Mouse (Mus musculus): ENCODE measurements around the gene Fam214b. TPM values are rescaled to one million over a fixed set of nuclear protein-coding genes. Genes with fewer than 3 reads are reported as not detected.

The Fam214b gene
- polyA plus RNA-seq, 1 experiment from 2014 or later: 7.4 TPM

GRCm38 (mm10) chr4:43043644-43044357 lies 2.2 kb downstream of the Fam214b start:
- H3K9ac ChIP-seq (ENCODE audit: low read depth, low read length): no peak overlapping the region

DNA sequence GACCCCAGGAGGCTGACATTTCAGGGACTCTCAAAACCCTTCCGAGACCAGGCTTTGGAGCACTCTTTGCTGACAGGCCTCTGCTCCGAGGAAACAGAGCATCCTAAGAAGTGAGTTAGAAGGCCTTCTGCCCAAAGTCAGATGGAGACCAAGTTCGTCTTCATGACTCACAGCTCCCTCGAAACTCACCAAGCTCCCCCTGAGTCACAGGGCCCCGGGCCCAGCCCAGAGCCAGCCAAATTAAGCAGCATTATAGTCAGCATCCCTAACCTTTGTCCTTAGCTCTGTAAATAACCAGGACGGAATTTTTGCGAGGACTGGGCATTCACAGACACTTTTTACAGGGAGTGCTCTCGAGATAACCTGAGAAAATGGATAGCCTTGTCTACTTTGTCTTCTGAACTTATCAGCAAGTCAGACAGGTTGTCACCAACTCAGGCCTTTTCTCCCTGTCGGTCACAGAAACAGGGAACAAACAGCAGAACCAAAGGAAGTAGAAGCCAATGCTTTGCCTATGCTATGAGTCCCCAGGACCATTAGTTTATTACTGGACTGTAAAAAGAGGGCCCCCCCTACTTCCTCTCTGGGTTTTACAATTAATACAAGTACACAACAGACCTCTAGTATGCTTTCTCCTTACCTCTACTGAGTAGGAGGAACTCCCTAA lies 5.0 kb downstream of the Fam214b start:
- DNase-seq (ENCODE audit: low spot score) (no peak), ATAC-seq (replicated peaks; ENCODE audit: low FRiP score) (no peak)
- 66% methylated on average over 9 of the region's 9 CpGs for WGBS
- H3K4me2 ChIP-seq: no peak overlapping the region
- H3K9me3 ChIP-seq (ENCODE audit: control insufficient read depth, low read length): no peaks in the 10 kb centered on the region
- H3K36me3 ChIP-seq (ENCODE audit: control insufficient read depth, insufficient read depth, low read length): peaks cover 5% of the 10 kb centered on the region; the same call in 1 of the 2 replicates
- H3K4me3 ChIP-seq (ENCODE audit: low read depth, low read length): no peak overlapping the region
- no peak overlapping the region for H3K27ac ChIP-seq (ENCODE audit: low read depth, low read length)
- H3K4me1 ChIP-seq (replicated peaks; ENCODE audit: control insufficient read depth, insufficient read depth, low read length): peaks cover 68% of the 10 kb centered on the region
- H3K9ac ChIP-seq (ENCODE audit: low read depth, low read length): no peak overlapping the region
- no peaks in the 10 kb centered on the region for H3K27me3 ChIP-seq (replicated peaks; ENCODE audit: control insufficient read depth, insufficient read depth, low read length)

More at GRCm38 (mm10) chr4:43043644-43044357, 2.2 kb downstream of the Fam214b start:
- Histone ChIP-seq H3K27ac (ENCODE audit: low read depth, low read length) (peak overlapping the region; percentile 1; the same call in 1 of the 2 replicates), H3K36me3 (ENCODE audit: control insufficient read depth, insufficient read depth, low read length) (no peaks in the 10 kb centered on the region), H3K4me1 (replicated peaks; ENCODE audit: control insufficient read depth, insufficient read depth, low read length) (peaks cover 43% of the 10 kb centered on the region), H3K27me3 (replicated peaks; ENCODE audit: control insufficient read depth, insufficient read depth, low read length) (no peaks in the 10 kb centered on the region), H3K4me3 (ENCODE audit: low read depth, low read length) (no peak overlapping the region), H3K4me2 (peak overlapping the region; percentile 75), H3K9me3 (ENCODE audit: control insufficient read depth, low read length) (no peaks in the 10 kb centered on the region)
- DNase-seq (ENCODE audit: low spot score) (peak; percentile 58), ATAC-seq (replicated peaks; ENCODE audit: low FRiP score) (no peak)
- WGBS: 19% methylated on average over 7 of the region's 7 CpGs

DNA sequence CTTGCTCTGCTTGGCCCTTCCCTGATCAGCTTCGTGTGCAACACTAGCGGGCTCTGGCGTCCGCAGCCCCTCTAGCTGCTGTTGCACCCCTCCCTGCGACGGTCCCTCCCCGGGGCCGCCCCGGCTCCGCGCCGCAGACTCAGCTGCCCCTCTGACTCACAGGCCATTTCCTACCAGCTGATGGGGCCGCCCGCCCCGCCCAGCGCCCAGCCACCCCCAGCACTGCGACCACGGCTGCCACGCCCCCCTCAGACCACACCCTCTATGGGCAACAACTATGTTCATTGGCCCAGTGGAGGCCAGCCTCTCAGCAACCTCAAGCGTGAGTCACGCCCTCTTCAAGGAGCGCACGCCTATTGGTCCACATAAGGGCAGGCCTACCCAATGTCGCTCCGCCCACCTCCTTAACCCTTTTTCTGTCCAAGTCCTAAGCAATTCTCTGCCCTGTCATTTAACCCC lies 5.9 kb downstream of the Fam214b start:
- WGBS: 0% methylated on average over 25 of the region's 25 CpGs
- Histone ChIP-seq H3K27me3 (replicated peaks; ENCODE audit: control insufficient read depth, insufficient read depth, low read length) (no peaks in the 10 kb centered on the region), H3K9ac (ENCODE audit: low read depth, low read length) (peak overlapping the region; percentile 66), H3K4me1 (replicated peaks; ENCODE audit: control insufficient read depth, insufficient read depth, low read length) (peaks cover 64% of the 10 kb centered on the region), H3K27ac (ENCODE audit: low read depth, low read length) (peak overlapping the region; percentile 82), H3K4me2 (peak overlapping the region; percentile 96), H3K4me3 (ENCODE audit: low read depth, low read length) (peak overlapping the region; percentile 64), H3K36me3 (ENCODE audit: control insufficient read depth, insufficient read depth, low read length) (peaks cover 5% of the 10 kb centered on the region; the same call in 1 of the 2 replicates), H3K9me3 (ENCODE audit: control insufficient read depth, low read length) (no peaks in the 10 kb centered on the region)
- DNase-seq (ENCODE audit: low spot score) (peak; percentile 95), ATAC-seq (replicated peaks; ENCODE audit: low FRiP score) (peak; percentile 95)

- ATAC-seq (replicated peaks; ENCODE audit: low FRiP score): peak; percentile 8; the same call in 1 of the 2 replicates
Observed at GRCm38 (mm10) chr4:43039609-43040008, 6.4 kb downstream of the Fam214b start.

DNA sequence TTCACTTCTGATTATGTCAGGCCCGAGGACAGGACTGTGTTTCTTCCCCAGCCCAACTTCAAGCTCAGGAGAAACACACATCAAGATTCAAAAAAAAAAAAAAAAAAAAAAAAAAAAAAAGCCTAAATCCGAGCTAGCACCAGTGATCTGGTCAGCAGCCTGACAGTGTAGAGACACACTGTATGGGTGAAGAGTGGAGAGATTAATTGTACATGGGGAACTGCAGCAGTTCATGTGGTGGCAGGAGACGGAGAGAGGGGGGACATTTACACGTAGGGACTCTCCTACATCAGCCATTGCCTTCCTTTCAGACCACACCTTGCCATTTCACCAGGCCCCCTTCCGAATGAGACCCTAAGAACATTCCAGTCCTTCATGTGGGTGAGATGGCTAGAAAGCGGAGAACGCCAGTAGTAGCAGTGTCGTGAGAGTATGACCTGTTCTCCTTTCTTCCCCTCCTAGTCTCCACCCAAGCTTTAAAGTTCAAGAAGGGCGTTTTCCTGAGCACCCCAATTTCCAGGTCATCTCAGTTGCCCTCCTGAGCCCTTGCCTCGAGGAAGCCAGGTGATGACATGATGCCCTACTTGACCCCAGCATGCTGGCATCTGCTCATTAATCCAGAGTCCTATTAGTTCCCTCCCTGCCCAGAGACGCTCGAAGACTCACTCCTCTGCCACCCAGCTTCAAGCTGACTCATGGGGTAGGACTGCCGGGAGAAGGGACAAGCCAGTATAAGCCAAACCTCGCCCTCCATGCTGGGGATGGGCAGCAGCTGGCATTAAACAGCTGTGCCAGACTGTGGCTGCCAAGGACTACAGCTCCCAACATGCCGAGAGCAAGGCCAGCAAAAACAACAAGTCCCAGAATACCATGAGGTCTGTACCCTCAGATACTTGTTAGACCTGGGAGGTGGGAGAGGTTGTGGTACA lies 7.2 kb downstream of the Fam214b start:
- peaks cover 51% of the 10 kb centered on the region for H3K4me1 ChIP-seq (replicated peaks; ENCODE audit: control insufficient read depth, insufficient read depth, low read length)

More at GRCm38 (mm10) chr4:43039609-43040008, 6.4 kb downstream of the Fam214b start:
- Histone ChIP-seq H3K27ac (ENCODE audit: low read depth, low read length) (peak overlapping the region; percentile 82), H3K9ac (ENCODE audit: low read depth, low read length) (peak overlapping the region; percentile 66), H3K9me3 (ENCODE audit: control insufficient read depth, low read length) (no peaks in the 10 kb centered on the region), H3K4me2 (peak overlapping the region; percentile 96), H3K27me3 (replicated peaks; ENCODE audit: control insufficient read depth, insufficient read depth, low read length) (no peaks in the 10 kb centered on the region), H3K4me3 (ENCODE audit: low read depth, low read length) (peak overlapping the region; percentile 64), H3K36me3 (ENCODE audit: control insufficient read depth, insufficient read depth, low read length) (peaks cover 5% of the 10 kb centered on the region; the same call in 1 of the 2 replicates), H3K4me1 (replicated peaks; ENCODE audit: control insufficient read depth, insufficient read depth, low read length) (peaks cover 58% of the 10 kb centered on the region)
- WGBS: 8% methylated on average over 11 of the region's 11 CpGs
- DNase-seq (ENCODE audit: low spot score): no peak

GRCm38 (mm10) chr4:43037860-43038566 lies 8.0 kb downstream of the Fam214b start:
- Histone ChIP-seq H3K4me1 (replicated peaks; ENCODE audit: control insufficient read depth, insufficient read depth, low read length) (peaks cover 43% of the 10 kb centered on the region), H3K27me3 (replicated peaks; ENCODE audit: control insufficient read depth, insufficient read depth, low read length) (no peaks in the 10 kb centered on the region), H3K9ac (ENCODE audit: low read depth, low read length) (peak overlapping the region; percentile 38), H3K4me3 (ENCODE audit: low read depth, low read length) (peak overlapping the region; percentile 64), H3K4me2 (peak overlapping the region; percentile 96), H3K36me3 (ENCODE audit: control insufficient read depth, insufficient read depth, low read length) (peaks cover 5% of the 10 kb centered on the region; the same call in 1 of the 2 replicates), H3K9me3 (ENCODE audit: control insufficient read depth, low read length) (no peaks in the 10 kb centered on the region), H3K27ac (ENCODE audit: low read depth, low read length) (peak overlapping the region; percentile 82)
- peak; percentile 68 for ATAC-seq (replicated peaks; ENCODE audit: low FRiP score)
- DNase-seq (ENCODE audit: low spot score): peak; percentile 70
- 30% methylated on average over 4 of the region's 4 CpGs for WGBS

More for the DNA sequence above, 7.2 kb downstream of the Fam214b start:
- Histone ChIP-seq H3K9me3 (ENCODE audit: control insufficient read depth, low read length) (no peaks in the 10 kb centered on the region), H3K4me2 (peak overlapping the region; percentile 96), H3K27ac (ENCODE audit: low read depth, low read length) (peak overlapping the region; percentile 82), H3K9ac (ENCODE audit: low read depth, low read length) (peak overlapping the region; percentile 66), H3K27me3 (replicated peaks; ENCODE audit: control insufficient read depth, insufficient read depth, low read length) (no peaks in the 10 kb centered on the region), H3K4me3 (ENCODE audit: low read depth, low read length) (peak overlapping the region; percentile 64), H3K36me3 (ENCODE audit: control insufficient read depth, insufficient read depth, low read length) (peaks cover 5% of the 10 kb centered on the region; the same call in 1 of the 2 replicates)
- WGBS: 44% methylated on average over 15 of the region's 15 CpGs
- no peak for ATAC-seq (replicated peaks; ENCODE audit: low FRiP score)
- no peak for DNase-seq (ENCODE audit: low spot score)

DNA sequence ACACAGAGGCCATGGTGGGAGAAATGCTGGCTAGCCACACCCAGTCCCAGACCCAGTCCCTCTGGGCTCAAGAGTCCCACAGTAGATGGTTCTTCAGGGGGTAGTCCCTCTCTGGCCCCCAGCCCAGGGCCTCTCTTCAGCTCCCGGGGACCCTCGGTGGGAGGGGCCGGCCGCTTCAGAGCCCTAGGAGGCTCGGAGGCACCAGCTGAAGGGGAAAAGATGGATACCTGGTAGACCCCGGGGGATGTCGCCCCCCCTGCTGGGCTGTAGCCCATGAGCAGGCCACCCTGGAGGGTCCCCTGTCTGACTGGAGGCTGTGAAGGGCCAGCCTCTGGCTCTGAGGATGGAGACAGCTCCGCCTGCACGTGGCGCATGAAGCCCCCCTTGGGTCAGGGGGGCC lies 9.7 kb downstream of the Fam214b start:
- no peak overlapping the region for H3K4me3 ChIP-seq (ENCODE audit: low read depth, low read length)
- H3K27me3 ChIP-seq (replicated peaks; ENCODE audit: control insufficient read depth, insufficient read depth, low read length): no peaks in the 10 kb centered on the region
- H3K4me1 ChIP-seq (replicated peaks; ENCODE audit: control insufficient read depth, insufficient read depth, low read length): peaks cover 46% of the 10 kb centered on the region
- no peaks in the 10 kb centered on the region for H3K9me3 ChIP-seq (ENCODE audit: control insufficient read depth, low read length)
- 0 out of 2 replicates have a peak overlapping the region, but pooled peaks have one; percentile 20 for H3K9ac ChIP-seq (ENCODE audit: low read depth, low read length)
- peaks cover 5% of the 10 kb centered on the region; the same call in 1 of the 2 replicates for H3K36me3 ChIP-seq (ENCODE audit: control insufficient read depth, insufficient read depth, low read length)
- ATAC-seq (replicated peaks; ENCODE audit: low FRiP score) (no peak), DNase-seq (ENCODE audit: low spot score) (no peak)
- H3K27ac ChIP-seq (ENCODE audit: low read depth, low read length): no peak overlapping the region
- peak overlapping the region; percentile 96; the same call in 1 of the 2 replicates for H3K4me2 ChIP-seq
- WGBS: 80% methylated on average over 10 of the region's 10 CpGs

Data from liver, embryonic 11.5 days (tissue).